Mouse (Mus musculus) midbrain, embryonic 13.5 days (tissue): ENCODE measurements around the gene Tmem126a. TPM values are rescaled to one million over a fixed set of nuclear protein-coding genes. Genes with fewer than 3 reads are reported as not detected.

Experiments
- ATAC-seq: fragments of 200-750 bp; cut with Nextera tagmentation; 2 replicates; pipeline ENCODE4 v1.8.0; 2017; ENCODE audit warnings: mild to moderate bottlenecking, moderate TSS enrichment, moderate library complexity
- H3K27ac ChIP-seq: fragments of 300-500 bp; sonication (generic); 2 replicates; pipeline ENCODE4 v1.5.1; 2015; ENCODE audit warnings: inconsistent platforms, mild to moderate bottlenecking, moderate library complexity
- H3K27me3 ChIP-seq: fragments of 300-500 bp; sonication (generic); 2 replicates; pipeline ENCODE4 v1.6.1; 2015; ENCODE audit warnings: mild to moderate bottlenecking, inconsistent platforms
- H3K36me3 ChIP-seq: fragments of 300-500 bp; sonication (generic); 2 replicates; pipeline ENCODE4 v1.6.1; 2015; ENCODE audit warnings: mild to moderate bottlenecking, inconsistent platforms
- H3K4me1 ChIP-seq: fragments of 300-500 bp; sonication (generic); replicated peaks from 2 replicates; pipeline ENCODE4 v1.6.1; 2015; ENCODE audit warnings: inconsistent platforms
- H3K4me2 ChIP-seq: fragments of 300-500 bp; sonication (generic); replicated peaks from 2 replicates; pipeline ENCODE4 v1.6.1; 2015; ENCODE audit warnings: moderate library complexity, mild to moderate bottlenecking, inconsistent platforms
- H3K4me3 ChIP-seq: fragments of 300-500 bp; sonication (generic); replicated peaks from 2 replicates; pipeline ENCODE4 v1.5.1; 2015; ENCODE audit warnings: mild to moderate bottlenecking, inconsistent platforms
- H3K9ac ChIP-seq: fragments of 300-500 bp; sonication (generic); replicated peaks from 2 replicates; pipeline ENCODE4 v1.6.1; 2015; ENCODE audit warnings: mild to moderate bottlenecking, inconsistent platforms
- H3K9me3 ChIP-seq: fragments of 300-500 bp; sonication (generic); 2 replicates; pipeline ENCODE4 v1.6.1; 2016; ENCODE audit warnings: mild to moderate bottlenecking, inconsistent platforms
- WGBS: fragments of 180-500 bp; shearing (Covaris S2); methylation state at CpG from one replicate; pipeline ENCODE4 v1.1.7; 2015; 5-methylcytosine and 5-hydroxymethylcytosine counted together
- polyA plus RNA-seq: library from polyadenylated mRNA; unstranded; fragments of >200 nt; fragmentation: Nextera tagmentation; extraction: Ambion mirVana; gene quantifications from 2 replicates; pipeline ENCODE4 v1.2.1, GENCODE M21; 2015

Tmem126a gene
- polyA plus RNA-seq: 134 and 140 TPM in 2 replicates

DNA sequence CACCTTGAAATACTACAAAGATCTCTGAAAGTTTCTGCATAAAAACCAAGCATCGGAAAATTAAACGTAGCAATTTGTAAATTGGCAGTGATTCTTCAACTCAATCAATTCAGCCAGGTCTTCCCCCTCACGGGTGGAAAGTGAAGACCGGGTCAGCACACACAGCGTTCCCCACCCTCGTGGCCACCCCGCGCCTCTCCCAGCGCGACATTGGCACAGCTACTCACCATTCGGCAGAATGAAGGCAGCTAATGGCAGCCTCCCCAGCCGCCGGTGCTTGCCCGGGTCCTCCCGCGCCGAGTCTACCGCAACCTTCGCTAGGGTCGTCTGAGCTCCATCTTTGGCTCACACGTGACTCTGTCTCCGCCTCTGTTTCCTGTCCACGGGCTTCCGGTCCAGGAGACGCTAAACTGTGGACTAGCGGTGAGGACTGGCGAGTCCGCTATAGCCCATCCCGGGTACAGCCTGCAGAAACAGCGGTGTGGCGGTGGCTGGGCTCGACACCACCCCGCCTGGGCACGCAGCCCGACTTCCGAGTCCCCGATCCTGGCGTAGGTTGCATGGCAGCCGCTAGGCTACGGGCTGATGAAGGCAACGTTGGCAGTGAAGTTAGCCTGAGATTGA is at the start of gene Tmem126a:
TSS of gene Tmem126a (minus strand) at position 385 of the 624 bp plus-strand sequence.
- Histone ChIP-seq H3K4me3 (peak within 1 kb of the TSS; percentile 78), H3K4me1 (peaks cover 15% of the 10 kb centered on the region), H3K27me3 (no peaks in the 10 kb centered on the region), H3K9ac (peak within 1 kb of the TSS; percentile 84), H3K36me3 (peaks cover 14% of the 10 kb centered on the region), H3K27ac (peak within 1 kb of the TSS; percentile 93), H3K4me2 (peak within 1 kb of the TSS; percentile 66), H3K9me3 (no peaks in the 10 kb centered on the region)
- under 1% methylated on average over 41 of the region's 41 CpGs for WGBS
- peak; percentile 100 for ATAC-seq

DNA sequence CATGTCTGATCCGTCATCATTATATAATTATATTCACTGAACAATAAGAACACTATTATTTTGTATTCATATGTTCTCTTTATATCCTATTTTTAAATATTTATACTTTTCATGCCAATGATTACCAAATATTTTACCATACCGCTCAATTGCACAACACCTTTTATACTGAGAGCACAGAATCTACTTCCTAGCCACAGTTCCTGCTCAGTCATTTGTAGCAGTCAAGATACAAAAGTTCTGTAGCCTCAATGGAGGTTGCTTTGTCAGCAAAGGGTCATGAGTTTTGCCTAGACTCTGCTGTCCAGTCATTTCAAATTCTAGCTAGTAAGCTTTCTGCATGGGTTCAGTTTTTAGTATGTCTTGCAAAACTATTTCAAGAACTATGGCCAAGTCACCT is 25.6 kb upstream of the Tmem126a start:
- H3K27me3 ChIP-seq: no peaks in the 10 kb centered on the region
- no peak overlapping the region for H3K27ac ChIP-seq
- H3K9me3 ChIP-seq: no peaks in the 10 kb centered on the region
- WGBS: 93% methylated on average over 2 of the region's 2 CpGs
- no peaks in the 10 kb centered on the region for H3K36me3 ChIP-seq
- no peak for ATAC-seq
- H3K4me1 ChIP-seq: no peaks in the 10 kb centered on the region
- no peak overlapping the region for H3K4me2 ChIP-seq
- no peak overlapping the region for H3K4me3 ChIP-seq
- no peak overlapping the region for H3K9ac ChIP-seq

DNA sequence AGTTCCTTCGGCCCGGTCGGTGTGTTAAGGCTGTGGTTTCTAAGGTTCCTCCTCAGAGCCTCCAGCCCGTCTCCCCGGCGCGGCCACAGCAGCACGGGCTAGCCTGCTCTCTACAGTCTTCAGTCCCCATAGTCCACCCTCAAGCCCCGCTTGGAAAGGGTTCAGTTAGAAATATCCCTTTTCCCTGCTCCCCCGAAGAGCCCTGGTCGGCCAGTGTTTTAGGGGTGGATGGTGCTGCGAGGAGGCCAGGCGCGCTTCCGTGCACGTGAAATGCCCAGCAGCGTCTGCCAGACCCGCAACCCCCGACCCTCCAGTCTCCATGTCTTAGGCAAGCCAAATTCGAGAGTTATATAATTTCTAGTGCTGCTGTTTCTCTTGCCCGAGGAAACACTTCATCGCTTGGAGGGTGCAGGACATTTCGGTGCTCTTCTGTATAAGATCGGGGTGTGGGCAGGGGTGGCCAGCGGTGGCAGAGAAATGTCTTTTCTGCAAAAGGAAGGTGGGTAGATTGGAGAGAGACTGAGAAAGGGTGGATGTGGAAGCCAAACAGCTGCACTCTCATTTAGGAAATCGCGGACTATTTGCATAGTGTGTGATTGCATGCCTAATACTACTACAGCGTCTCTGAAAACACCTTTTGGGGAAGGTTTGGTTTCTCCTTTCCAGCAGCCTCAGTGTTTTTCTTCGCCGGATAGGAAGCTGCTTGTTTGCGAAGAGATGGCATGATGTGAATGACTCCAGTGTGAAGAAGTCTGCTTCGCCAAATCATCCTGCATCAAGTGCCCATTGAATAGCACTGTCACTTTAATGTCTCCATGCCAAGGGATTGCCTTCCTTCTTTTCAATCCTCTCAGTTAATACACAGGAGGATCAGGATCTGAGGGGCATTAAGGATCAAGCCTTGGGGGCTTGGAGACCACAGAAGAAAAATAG is 19.6 kb upstream of the Tmem126a start, which contains the start of gene Dlg2:
TSS of gene Dlg2 (plus strand) at position 360 of the 933 bp plus-strand sequence.
- WGBS: 0% methylated on average over 32 of the region's 32 CpGs
- ATAC-seq: peak; percentile 94

DNA sequence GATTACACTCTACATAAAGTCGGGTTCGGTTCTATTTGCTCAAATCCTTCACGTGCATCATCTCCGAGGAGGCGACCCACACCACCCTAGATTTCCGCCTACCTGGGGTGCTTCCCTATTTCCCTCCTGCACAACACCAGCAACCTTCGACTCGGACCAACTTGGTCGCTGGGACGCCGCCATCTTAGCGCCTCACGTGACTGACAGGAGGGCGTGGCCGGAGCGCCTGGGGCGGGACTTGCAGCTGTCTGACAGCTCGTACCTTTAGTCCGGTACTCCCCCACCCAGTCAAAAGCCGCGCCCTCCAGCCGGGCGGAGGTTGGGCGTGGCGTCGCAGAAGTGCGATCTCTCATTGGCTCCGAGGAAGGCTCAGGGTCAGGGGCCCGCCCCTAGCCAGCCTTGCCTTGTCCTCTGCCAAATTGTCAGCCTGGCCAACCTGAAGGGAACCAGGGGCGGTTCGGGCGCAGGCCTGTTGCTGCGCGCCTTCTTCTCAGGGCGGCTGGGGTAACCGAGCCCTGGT is 18.8 kb upstream of the Tmem126a start, which contains the start of gene Tmem126b:
TSS of gene Tmem126b (minus strand) at position 209 of the 520 bp plus-strand sequence.
- Histone ChIP-seq H3K4me1 (peaks cover 13% of the 10 kb centered on the region), H3K27ac (peak within 1 kb of the TSS; percentile 88), H3K4me2 (peak within 1 kb of the TSS; percentile 86), H3K27me3 (no peaks in the 10 kb centered on the region), H3K9me3 (no peaks in the 10 kb centered on the region), H3K36me3 (no peaks in the 10 kb centered on the region), H3K9ac (peak within 1 kb of the TSS; percentile 75), H3K4me3 (peak within 1 kb of the TSS; percentile 74)
- peak; percentile 100 for ATAC-seq
- under 1% methylated on average over 36 of the region's 36 CpGs for WGBS

More for the DNA sequence above, 19.6 kb upstream of the Tmem126a start, which contains the start of gene Dlg2:
- H3K4me2 ChIP-seq: peak within 1 kb of the TSS; percentile 86
- H3K4me1 ChIP-seq: peaks cover 13% of the 10 kb centered on the region
- no peaks in the 10 kb centered on the region for H3K36me3 ChIP-seq
- peak within 1 kb of the TSS; percentile 74 for H3K4me3 ChIP-seq
- H3K27me3 ChIP-seq: no peaks in the 10 kb centered on the region
- H3K9me3 ChIP-seq: no peaks in the 10 kb centered on the region
- H3K9ac ChIP-seq: peak within 1 kb of the TSS; percentile 75
- peak within 1 kb of the TSS; percentile 88 for H3K27ac ChIP-seq

DNA sequence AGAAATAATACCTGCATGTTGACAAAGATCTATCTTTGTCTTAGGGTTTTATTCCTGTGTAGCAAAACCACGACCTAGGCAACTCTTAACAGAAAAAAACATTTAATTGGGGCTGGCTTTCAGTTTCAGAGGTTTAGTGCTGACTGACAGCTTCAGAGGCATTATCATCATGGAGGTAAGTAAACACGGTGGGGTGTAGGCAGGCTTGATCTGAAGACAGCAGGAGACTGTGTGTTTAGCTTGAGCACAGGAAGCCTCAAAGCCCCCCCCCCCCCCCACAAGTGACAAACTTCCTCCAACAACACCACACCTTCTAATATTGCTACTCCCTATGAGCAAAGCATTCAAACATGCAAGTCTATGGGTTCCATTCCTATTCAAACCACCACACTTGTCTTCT is 16.5 kb upstream of the Tmem126a start:
- H3K4me2 ChIP-seq: no peak overlapping the region
- H3K27ac ChIP-seq: no peak overlapping the region
- WGBS: 71% methylated on average over 2 of the region's 2 CpGs
- H3K9ac ChIP-seq: no peak overlapping the region
- no peak for ATAC-seq
- no peaks in the 10 kb centered on the region for H3K27me3 ChIP-seq
- no peak overlapping the region for H3K4me3 ChIP-seq
- H3K36me3 ChIP-seq: peaks cover 18% of the 10 kb centered on the region; the same call in 1 of the 2 replicates
- H3K9me3 ChIP-seq: no peaks in the 10 kb centered on the region
- H3K4me1 ChIP-seq: peaks cover 13% of the 10 kb centered on the region

DNA sequence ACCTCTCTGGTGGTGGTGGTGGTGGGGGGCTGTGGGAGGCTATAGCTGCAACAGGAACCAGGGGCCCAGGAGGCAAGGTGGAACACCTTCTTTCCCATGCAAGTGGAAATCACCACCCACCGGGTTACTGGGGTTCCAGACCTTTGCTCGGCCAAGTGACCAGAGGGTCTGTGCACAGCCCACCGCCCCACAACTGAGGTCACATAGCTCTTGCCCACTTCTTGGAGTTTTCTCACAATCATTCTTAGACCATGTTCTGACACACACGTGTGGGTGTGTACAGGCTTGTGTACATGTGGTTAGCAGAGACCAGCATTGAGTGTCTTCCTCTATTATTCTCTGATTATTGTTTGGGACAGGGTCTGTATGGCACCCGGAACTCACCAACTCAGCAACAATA is 4.4 kb upstream of the Tmem126a start:
- Histone ChIP-seq H3K4me3 (no peak overlapping the region), H3K9ac (no peak overlapping the region), H3K9me3 (no peaks in the 10 kb centered on the region), H3K36me3 (peaks cover 4% of the 10 kb centered on the region; the same call in 1 of the 2 replicates), H3K4me1 (peaks cover 6% of the 10 kb centered on the region), H3K27ac (no peak overlapping the region), H3K4me2 (no peak overlapping the region), H3K27me3 (no peaks in the 10 kb centered on the region)
- 94% methylated on average over 5 of the region's 5 CpGs for WGBS
- no peak for ATAC-seq

DNA sequence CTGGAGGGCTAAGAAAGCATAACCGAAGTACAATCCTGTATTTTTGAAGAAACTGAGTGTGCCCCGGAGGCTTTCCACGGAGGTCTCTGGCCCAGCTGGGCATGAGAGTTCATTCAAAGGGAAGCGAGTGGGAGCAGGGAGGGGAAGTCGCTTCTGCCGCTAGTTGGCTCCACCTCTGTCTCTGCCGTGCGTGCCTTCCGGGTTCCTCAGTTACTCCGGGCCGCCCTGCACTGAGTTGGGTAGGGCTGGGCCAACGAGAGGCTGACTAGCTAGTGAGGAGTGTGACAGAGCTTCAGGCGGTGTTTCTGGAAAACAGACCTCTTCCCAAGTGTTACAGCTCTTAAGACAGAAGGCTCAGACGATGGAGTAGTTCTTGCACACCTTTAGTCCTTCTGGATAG is 3.9 kb upstream of the Tmem126a start:
- peaks cover 11% of the 10 kb centered on the region for H3K4me1 ChIP-seq
- H3K27ac ChIP-seq: no peak overlapping the region
- H3K4me3 ChIP-seq: no peak overlapping the region
- ATAC-seq: no peak
- no peaks in the 10 kb centered on the region for H3K9me3 ChIP-seq
- no peak overlapping the region for H3K9ac ChIP-seq
- H3K4me2 ChIP-seq: no peak overlapping the region
- no peaks in the 10 kb centered on the region for H3K27me3 ChIP-seq
- H3K36me3 ChIP-seq: no peaks in the 10 kb centered on the region
- WGBS: 28% methylated on average over 14 of the region's 14 CpGs

DNA sequence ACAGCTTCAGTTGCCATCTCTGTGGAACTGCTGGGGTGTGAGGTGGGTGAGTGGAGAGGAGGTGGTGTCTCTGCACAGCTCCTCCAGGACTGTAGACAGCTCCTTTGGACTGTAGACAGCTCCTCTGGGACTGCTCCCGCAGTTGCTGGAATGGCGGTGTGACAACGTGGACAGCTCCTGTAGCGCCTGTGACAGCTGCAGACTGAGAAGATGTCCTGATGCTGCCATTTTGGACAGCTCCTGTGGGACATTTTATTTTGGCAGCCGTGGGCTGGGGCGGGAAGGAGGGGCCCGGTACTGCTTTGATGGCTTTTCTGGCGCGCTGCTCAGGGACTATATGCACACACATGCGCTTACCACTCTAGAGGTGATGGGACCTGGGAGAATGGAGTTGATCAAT is 3.3 kb upstream of the Tmem126a start:
- Histone ChIP-seq H3K27ac (no peak overlapping the region), H3K27me3 (no peaks in the 10 kb centered on the region), H3K4me2 (no peak overlapping the region), H3K36me3 (no peaks in the 10 kb centered on the region), H3K9ac (no peak overlapping the region), H3K9me3 (no peaks in the 10 kb centered on the region), H3K4me1 (peaks cover 15% of the 10 kb centered on the region), H3K4me3 (no peak overlapping the region)
- no peak for ATAC-seq
- WGBS: 55% methylated on average over 10 of the region's 10 CpGs

DNA sequence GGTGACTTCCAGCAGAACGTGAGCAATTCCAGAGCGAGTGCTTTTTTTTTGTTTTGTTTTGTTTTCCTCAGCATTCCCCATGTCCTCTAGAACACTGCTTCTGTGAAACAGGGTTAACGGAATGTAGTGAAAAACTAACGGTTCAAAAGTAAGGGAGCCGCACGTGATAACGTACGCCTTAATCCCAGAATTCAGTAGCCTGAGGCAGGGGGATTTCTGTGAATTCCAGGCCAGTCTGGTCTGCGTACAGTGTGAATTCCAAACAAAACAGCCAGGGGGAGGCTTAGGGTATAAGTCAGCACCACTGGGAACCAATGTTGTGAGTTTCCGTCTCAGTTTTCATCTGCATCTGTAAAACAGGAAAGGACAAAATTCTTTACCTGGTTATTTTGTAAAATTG is 488 bp upstream of the Tmem126a start:
- Histone ChIP-seq H3K4me2 (peak overlapping the region; percentile 66), H3K9me3 (no peaks in the 10 kb centered on the region), H3K4me1 (peaks cover 15% of the 10 kb centered on the region), H3K27ac (peak overlapping the region; percentile 93), H3K9ac (peak overlapping the region; percentile 84), H3K27me3 (no peaks in the 10 kb centered on the region), H3K4me3 (peak overlapping the region; percentile 78), H3K36me3 (peaks cover 12% of the 10 kb centered on the region)
- 15% methylated on average over 10 of the region's 10 CpGs for WGBS
- peak; percentile 75 for ATAC-seq

DNA sequence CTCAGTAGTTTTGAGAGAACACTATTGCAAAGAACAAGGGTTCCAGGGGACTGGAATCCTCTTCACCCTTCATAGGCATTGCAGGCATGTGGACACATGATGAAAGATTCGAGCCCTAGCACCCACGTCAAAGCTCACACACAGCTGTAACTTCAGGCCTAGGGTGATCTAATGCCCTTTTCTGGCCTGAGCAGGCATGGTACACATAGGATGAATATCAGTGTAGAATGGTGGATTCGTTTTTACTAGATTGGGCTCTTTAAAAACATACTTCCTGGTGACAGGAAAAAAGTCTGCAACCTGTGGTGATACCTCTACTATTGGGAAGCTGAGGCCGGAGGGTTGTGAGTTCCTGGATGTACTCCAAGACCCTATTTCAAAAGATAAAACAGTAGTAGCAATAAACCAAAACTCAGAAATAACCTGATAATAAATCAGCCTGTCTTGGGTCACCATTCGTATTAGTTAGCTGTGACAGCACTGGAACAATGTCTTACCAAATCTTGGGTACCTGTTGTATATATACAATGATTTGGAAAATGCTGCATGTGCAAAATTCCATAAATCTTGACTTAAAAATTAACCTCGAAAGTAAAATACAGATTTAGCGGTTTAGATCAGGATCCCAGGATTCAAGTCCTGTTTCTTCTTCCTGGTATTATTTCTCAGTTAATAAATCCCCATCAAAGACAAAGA is 732 bp downstream of the Tmem126a start:
- Histone ChIP-seq H3K9ac (peak overlapping the region; percentile 84), H3K27ac (peak overlapping the region; percentile 93; the same call in 1 of the 2 replicates), H3K4me1 (peaks cover 15% of the 10 kb centered on the region), H3K36me3 (peaks cover 20% of the 10 kb centered on the region), H3K27me3 (no peaks in the 10 kb centered on the region), H3K4me3 (peak overlapping the region; percentile 78), H3K4me2 (peak overlapping the region; percentile 66), H3K9me3 (no peaks in the 10 kb centered on the region)
- WGBS: 39% methylated on average over 7 of the region's 7 CpGs
- ATAC-seq: no peak

DNA sequence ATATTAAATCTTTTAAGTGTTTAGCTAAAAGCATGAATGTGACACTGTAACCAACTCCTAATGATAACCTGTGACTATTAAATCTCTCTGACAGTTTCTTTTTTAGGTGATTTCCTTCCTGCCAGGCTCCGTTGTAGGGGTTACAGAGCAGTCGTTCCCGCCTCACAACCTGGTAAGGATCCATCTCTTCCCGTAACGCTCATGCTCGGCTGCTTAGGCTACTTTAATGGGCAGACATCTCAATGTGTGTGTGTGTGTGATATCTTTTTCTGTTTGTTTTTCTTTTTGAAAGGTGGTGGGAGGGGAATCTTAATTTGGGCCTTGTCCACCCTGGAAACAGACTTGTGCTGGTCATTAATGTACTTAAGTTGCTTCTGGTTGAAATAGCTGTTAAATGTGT is 12.8 kb downstream of the Tmem126a start:
- under 1% methylated on average over 6 of the region's 6 CpGs for WGBS
- H3K9ac ChIP-seq: peak overlapping the region; percentile 99

More for the DNA sequence above, 12.8 kb downstream of the Tmem126a start:
- Histone ChIP-seq H3K27ac (peak overlapping the region; percentile 99; the same call in 1 of the 2 replicates), H3K36me3 (peaks cover 3% of the 10 kb centered on the region; the same call in 1 of the 2 replicates), H3K27me3 (no peaks in the 10 kb centered on the region), H3K4me1 (peaks cover 12% of the 10 kb centered on the region), H3K4me2 (peak overlapping the region; percentile 97), H3K4me3 (peak overlapping the region; percentile 77), H3K9me3 (no peaks in the 10 kb centered on the region)
- no peak for ATAC-seq
